Mouse (Mus musculus): Measurements from ENCODE around the gene Iqce. TPM values are rescaled to one million over a fixed set of nuclear protein-coding genes. Genes with fewer than 3 reads are reported as not detected.
A peak's percentile ranks its signal among the peaks of the same experiment; 100 is the strongest.

Gene Iqce
- polyA plus RNA-seq, 1 experiment from 2014 or later, result 18.2 TPM

DNA sequence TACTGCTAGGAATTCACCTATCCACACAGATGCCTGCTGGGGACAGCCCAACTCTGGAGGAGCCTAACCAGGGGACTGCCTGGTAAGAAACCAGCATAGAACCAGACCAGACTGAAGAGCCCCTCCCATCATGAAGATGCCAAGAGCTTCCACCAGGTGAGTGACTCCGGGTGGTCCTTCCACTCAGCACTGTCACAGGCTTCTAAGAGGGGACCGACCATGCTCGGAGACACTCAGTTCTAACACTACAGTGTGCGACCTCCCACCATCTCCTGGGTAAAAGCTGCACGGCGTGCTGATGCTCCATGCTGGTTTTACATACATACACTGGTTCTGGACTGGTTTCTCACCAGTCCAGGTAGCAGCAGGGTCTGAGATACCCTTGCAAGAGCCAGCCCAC is 56.0 kb downstream of the Iqce start:
- no peaks in the 10 kb centered on the region for H3K36me3 ChIP-seq (ENCODE audit: control insufficient read depth, insufficient read depth, low read length)
- peaks cover 48% of the 10 kb centered on the region for H3K4me1 ChIP-seq (ENCODE audit: control insufficient read depth, insufficient read depth, low read length)
- no peak for ATAC-seq
- H3K4me3 ChIP-seq (ENCODE audit: low read length), result no peak overlapping the region
- no peaks in the 10 kb centered on the region for H3K9me3 ChIP-seq (ENCODE audit: control insufficient read depth, low read length)
- WGBS, result 87% methylated on average over 6 of the region's 6 CpGs
- H3K27ac ChIP-seq (ENCODE audit: low read length), result no peak overlapping the region
- peak overlapping the region; percentile 77; the same call in 1 of the 2 replicates for H3K4me2 ChIP-seq (ENCODE audit: low read depth, low read length)
- H3K9ac ChIP-seq (ENCODE audit: low read depth, low read length), result peak overlapping the region; percentile 99
- no peaks in the 10 kb centered on the region for H3K27me3 ChIP-seq (replicated peaks; ENCODE audit: control insufficient read depth, insufficient read depth, low read length)

DNA sequence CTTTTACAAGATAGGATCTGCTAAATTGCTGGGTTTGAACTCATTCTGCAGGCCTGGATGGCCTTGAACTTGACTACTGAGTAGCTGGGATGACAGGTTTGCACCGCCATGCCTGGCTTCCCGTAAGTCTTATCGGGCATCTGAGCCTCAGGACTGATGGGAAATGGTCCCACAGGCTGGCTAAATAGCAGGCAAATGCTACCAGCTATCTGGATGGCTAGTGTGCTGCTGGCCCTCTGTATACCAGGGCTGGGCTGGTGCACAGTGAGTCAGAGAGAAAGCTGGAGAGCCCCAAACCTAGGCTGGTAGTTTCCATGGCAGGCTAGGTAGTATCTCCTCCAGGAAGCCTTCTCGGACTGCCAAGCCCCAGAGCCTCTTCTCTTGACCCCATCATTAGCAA is 56.7 kb downstream of the Iqce start:
- Histone ChIP-seq H3K27ac (ENCODE audit: low read length) (no peak overlapping the region), H3K27me3 (replicated peaks; ENCODE audit: control insufficient read depth, insufficient read depth, low read length) (no peaks in the 10 kb centered on the region), H3K9ac (ENCODE audit: low read depth, low read length) (peak overlapping the region; percentile 6; the same call in 1 of the 2 replicates), H3K4me2 (ENCODE audit: low read depth, low read length) (no peak overlapping the region), H3K9me3 (ENCODE audit: control insufficient read depth, low read length) (no peaks in the 10 kb centered on the region), H3K4me3 (ENCODE audit: low read length) (no peak overlapping the region), H3K36me3 (ENCODE audit: control insufficient read depth, insufficient read depth, low read length) (no peaks in the 10 kb centered on the region), H3K4me1 (ENCODE audit: control insufficient read depth, insufficient read depth, low read length) (peaks cover 51% of the 10 kb centered on the region)
- 89% methylated on average over 4 of the region's 4 CpGs for WGBS
- no peak for ATAC-seq

DNA sequence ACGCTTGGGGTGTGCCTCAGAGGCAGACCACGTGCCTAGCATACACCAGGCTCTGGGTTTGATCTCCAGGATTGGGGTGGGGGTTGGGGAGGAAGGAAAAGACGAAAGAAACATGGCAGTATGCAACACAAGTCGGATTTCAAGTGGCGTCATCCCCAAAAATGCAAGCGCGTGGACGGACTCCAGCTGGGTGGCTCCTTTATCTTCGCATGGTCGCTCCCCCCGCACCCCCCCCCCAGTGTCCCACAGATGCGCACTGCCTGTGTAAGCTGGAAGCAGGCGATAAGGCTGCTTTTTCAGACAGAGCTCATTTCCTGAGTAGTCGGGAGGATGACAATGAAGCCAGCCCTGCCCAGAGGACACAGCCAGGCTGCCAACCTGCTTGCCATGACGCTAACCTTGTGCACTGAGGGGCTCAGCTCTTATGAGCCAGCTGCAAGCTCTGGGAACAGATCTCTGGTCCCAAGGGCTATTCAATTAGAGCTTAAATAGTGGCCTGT is 57.4 kb downstream of the Iqce start:
- no peak overlapping the region for H3K4me2 ChIP-seq (ENCODE audit: low read depth, low read length)
- peak overlapping the region; percentile 12; the same call in 1 of the 2 replicates for H3K9ac ChIP-seq (ENCODE audit: low read depth, low read length)
- ATAC-seq, result no peak
- H3K27me3 ChIP-seq (replicated peaks; ENCODE audit: control insufficient read depth, insufficient read depth, low read length), result no peaks in the 10 kb centered on the region
- no peaks in the 10 kb centered on the region for H3K9me3 ChIP-seq (ENCODE audit: control insufficient read depth, low read length)
- H3K36me3 ChIP-seq (ENCODE audit: control insufficient read depth, insufficient read depth, low read length), result no peaks in the 10 kb centered on the region
- 68% methylated on average over 15 of the region's 15 CpGs for WGBS
- H3K4me1 ChIP-seq (ENCODE audit: control insufficient read depth, insufficient read depth, low read length), result peaks cover 45% of the 10 kb centered on the region
- no peak overlapping the region for H3K27ac ChIP-seq (ENCODE audit: low read length)
- no peak overlapping the region for H3K4me3 ChIP-seq (ENCODE audit: low read length)

DNA sequence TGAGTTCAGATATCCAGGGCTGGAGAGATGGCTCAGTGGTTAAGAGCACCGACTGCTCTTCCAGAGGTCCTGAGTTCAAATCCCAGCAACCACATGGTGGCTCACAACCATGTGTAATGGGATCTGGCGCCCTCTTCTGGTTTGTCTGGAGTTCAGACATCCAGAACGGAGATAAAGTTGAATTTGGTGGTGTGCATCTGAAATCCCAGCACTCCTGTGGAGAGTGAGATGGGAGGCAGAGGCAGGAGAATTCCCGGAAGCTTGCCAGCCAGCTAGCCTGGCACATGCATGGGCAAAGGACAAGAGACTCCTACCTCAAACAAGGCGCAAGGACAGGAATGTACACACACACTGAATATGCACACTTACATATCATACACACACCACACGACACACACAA is 57.9 kb downstream of the Iqce start:
- peaks cover 41% of the 10 kb centered on the region for H3K4me1 ChIP-seq (ENCODE audit: control insufficient read depth, insufficient read depth, low read length)
- no peaks in the 10 kb centered on the region for H3K36me3 ChIP-seq (ENCODE audit: control insufficient read depth, insufficient read depth, low read length)
- no peak overlapping the region for H3K4me3 ChIP-seq (ENCODE audit: low read length)
- H3K27ac ChIP-seq (ENCODE audit: low read length), result no peak overlapping the region
- H3K27me3 ChIP-seq (replicated peaks; ENCODE audit: control insufficient read depth, insufficient read depth, low read length), result no peaks in the 10 kb centered on the region
- ATAC-seq, result no peak
- no peak overlapping the region for H3K9ac ChIP-seq (ENCODE audit: low read depth, low read length)
- no peaks in the 10 kb centered on the region for H3K9me3 ChIP-seq (ENCODE audit: control insufficient read depth, low read length)
- H3K4me2 ChIP-seq (ENCODE audit: low read depth, low read length), result no peak overlapping the region
- WGBS, result 87% methylated on average over 6 of the region's 6 CpGs

DNA sequence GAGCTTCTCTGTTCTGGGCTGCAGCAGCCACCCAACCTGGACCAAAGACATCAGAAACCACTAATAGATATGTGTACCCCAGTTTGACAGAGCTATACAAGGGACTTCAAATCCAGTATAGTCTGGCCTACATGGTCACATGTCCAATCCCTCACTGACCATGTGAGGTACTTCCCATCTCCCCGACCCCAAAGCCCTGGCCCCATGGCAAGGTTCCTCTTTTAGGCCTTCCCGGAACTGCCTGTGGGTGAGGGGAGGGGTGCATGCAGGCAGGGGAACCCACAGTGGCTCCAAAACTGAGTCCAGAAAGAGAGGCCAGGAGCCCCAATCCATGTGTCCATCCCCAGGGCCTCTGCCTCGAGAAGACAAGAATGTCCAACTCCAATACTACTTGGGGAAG is 60.1 kb downstream of the Iqce start:
- no peaks in the 10 kb centered on the region for H3K9me3 ChIP-seq (ENCODE audit: control insufficient read depth, low read length)
- no peak for ATAC-seq
- H3K36me3 ChIP-seq (ENCODE audit: control insufficient read depth, insufficient read depth, low read length), result 0 out of 2 replicates have a peak, but pooled peaks cover 2% of the 10 kb centered on the region
- no peak overlapping the region for H3K4me3 ChIP-seq (ENCODE audit: low read length)
- peaks cover 35% of the 10 kb centered on the region for H3K4me1 ChIP-seq (ENCODE audit: control insufficient read depth, insufficient read depth, low read length)
- WGBS, result 72% methylated on average over 3 of the region's 3 CpGs
- H3K27me3 ChIP-seq (replicated peaks; ENCODE audit: control insufficient read depth, insufficient read depth, low read length), result no peaks in the 10 kb centered on the region
- no peak overlapping the region for H3K27ac ChIP-seq (ENCODE audit: low read length)
- no peak overlapping the region for H3K4me2 ChIP-seq (ENCODE audit: low read depth, low read length)
- no peak overlapping the region for H3K9ac ChIP-seq (ENCODE audit: low read depth, low read length)

DNA sequence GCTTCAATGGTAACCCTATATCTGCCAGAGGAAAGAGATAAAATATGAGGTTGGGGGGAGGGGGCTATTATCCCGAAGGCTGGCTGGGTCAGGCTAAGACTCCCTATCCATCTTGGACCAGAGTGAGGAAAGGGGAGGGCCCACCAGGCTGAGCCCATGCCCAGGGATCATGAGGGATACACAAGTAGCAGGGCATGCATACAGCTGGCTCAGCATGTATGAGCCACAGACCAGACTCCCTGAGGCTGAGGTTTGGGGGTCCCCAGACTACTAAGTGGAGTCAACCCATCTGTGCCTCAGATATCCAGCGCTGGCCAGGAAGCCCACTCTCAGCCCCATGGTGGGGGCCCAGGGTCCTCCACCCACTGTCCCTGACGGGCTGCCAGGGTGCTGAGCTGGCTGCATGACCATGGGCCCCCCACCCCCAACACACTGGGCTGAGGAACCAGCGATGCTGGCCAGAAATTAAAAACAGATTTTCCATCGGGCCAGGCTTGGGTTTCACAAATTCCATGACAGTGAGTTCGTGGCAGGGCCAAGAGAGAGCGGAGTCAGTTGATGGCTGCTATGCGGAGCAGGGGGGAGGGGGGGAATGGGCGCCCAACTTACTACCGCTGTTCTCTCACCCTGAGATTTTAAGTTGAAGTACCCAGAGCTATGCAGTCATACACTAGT is 60.8 kb downstream of the Iqce start:
- Histone ChIP-seq H3K36me3 (ENCODE audit: control insufficient read depth, insufficient read depth, low read length) (0 out of 2 replicates have a peak, but pooled peaks cover 2% of the 10 kb centered on the region), H3K9ac (ENCODE audit: low read depth, low read length) (no peak overlapping the region), H3K4me3 (ENCODE audit: low read length) (no peak overlapping the region), H3K4me2 (ENCODE audit: low read depth, low read length) (no peak overlapping the region), H3K4me1 (ENCODE audit: control insufficient read depth, insufficient read depth, low read length) (peaks cover 28% of the 10 kb centered on the region), H3K9me3 (ENCODE audit: control insufficient read depth, low read length) (no peaks in the 10 kb centered on the region), H3K27me3 (replicated peaks; ENCODE audit: control insufficient read depth, insufficient read depth, low read length) (no peaks in the 10 kb centered on the region), H3K27ac (ENCODE audit: low read length) (peak overlapping the region; percentile 21)
- peak; percentile 14; the same call in 1 of the 2 replicates for ATAC-seq
- 58% methylated on average over 10 of the region's 10 CpGs for WGBS

DNA sequence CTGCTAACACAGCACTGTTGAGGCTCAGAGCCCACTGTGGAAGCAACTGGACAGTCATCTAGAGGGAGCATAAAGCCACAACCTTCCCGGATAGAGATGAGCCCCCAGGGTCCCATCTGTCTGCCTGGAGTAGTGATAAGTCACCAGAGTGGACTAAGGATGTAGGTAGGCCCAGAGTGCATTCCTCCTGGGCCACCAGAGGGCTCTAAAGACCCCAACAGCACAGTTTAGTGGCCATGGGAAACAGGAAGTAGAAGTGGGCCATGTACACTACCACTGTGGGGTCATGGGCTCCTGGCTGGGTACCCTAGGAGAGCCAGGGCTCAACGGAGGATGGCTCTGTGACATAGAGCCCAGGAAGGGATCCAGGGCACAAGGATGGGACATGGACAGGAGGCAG is 61.4 kb downstream of the Iqce start:
- WGBS, result 74% methylated on average over 2 of the region's 2 CpGs
- peak overlapping the region; percentile 21; the same call in 1 of the 2 replicates for H3K27ac ChIP-seq (ENCODE audit: low read length)

DNA sequence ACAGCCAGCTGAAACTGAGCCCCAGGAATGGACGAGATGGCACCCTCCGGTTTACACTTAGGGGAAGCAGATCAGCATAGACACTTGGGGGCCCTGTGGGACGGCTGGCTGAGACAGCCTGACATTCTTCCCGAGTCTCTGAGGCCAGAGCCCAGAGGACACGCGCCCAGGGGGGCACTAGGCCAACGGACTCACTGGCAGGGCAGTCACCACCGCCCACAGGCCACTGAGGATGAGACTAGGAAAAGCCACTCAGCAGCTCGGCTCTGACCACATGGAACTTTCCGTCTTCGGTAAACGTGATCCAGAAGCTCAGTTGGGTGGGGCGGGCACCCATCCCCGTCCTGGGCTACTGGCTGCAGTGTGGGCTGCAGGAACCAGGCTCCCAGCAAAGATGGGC is 62.3 kb downstream of the Iqce start:
- WGBS, result 85% methylated on average over 14 of the region's 14 CpGs
- 0 out of 2 replicates have a peak overlapping the region, but pooled peaks have one; percentile 4 for H3K9ac ChIP-seq (ENCODE audit: low read depth, low read length)
- no peaks in the 10 kb centered on the region for H3K9me3 ChIP-seq (ENCODE audit: control insufficient read depth, low read length)
- H3K36me3 ChIP-seq (ENCODE audit: control insufficient read depth, insufficient read depth, low read length), result peaks cover 9% of the 10 kb centered on the region
- H3K4me2 ChIP-seq (ENCODE audit: low read depth, low read length), result no peak overlapping the region
- ATAC-seq, result no peak
- H3K27me3 ChIP-seq (replicated peaks; ENCODE audit: control insufficient read depth, insufficient read depth, low read length), result no peaks in the 10 kb centered on the region
- no peak overlapping the region for H3K27ac ChIP-seq (ENCODE audit: low read length)
- no peak overlapping the region for H3K4me3 ChIP-seq (ENCODE audit: low read length)
- peaks cover 13% of the 10 kb centered on the region for H3K4me1 ChIP-seq (ENCODE audit: control insufficient read depth, insufficient read depth, low read length)

More for the DNA sequence above, 61.4 kb downstream of the Iqce start:
- ATAC-seq, result no peak
- Histone ChIP-seq H3K4me3 (ENCODE audit: low read length) (no peak overlapping the region), H3K27me3 (replicated peaks; ENCODE audit: control insufficient read depth, insufficient read depth, low read length) (no peaks in the 10 kb centered on the region), H3K4me1 (ENCODE audit: control insufficient read depth, insufficient read depth, low read length) (peaks cover 22% of the 10 kb centered on the region), H3K9ac (ENCODE audit: low read depth, low read length) (no peak overlapping the region), H3K36me3 (ENCODE audit: control insufficient read depth, insufficient read depth, low read length) (peaks cover 2% of the 10 kb centered on the region; the same call in 1 of the 2 replicates), H3K9me3 (ENCODE audit: control insufficient read depth, low read length) (no peaks in the 10 kb centered on the region), H3K4me2 (ENCODE audit: low read depth, low read length) (no peak overlapping the region)

DNA sequence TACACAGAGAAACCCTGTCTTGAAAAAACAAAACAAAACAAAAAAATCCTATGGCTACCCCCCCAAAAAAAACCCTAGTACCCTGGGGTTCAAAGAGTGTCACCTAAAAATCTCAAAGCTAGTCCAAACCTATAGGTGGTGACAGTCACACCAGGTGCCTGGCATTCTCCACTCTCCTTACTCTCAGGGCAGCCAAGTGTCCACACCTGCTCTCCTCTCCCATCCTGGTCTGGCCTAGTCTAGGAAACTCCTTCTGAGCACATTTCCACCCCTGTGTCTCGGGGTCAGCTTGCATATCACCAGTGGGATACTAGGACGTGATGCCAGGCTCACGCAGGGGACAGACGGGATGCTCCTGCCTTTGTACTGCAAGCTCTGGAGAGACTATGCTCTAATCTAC is 62.9 kb downstream of the Iqce start:
- no peaks in the 10 kb centered on the region for H3K27me3 ChIP-seq (replicated peaks; ENCODE audit: control insufficient read depth, insufficient read depth, low read length)
- no peak for ATAC-seq
- 0 out of 2 replicates have a peak overlapping the region, but pooled peaks have one; percentile 3 for H3K9ac ChIP-seq (ENCODE audit: low read depth, low read length)
- 86% methylated on average over 4 of the region's 4 CpGs for WGBS
- H3K27ac ChIP-seq (ENCODE audit: low read length), result no peak overlapping the region
- no peak overlapping the region for H3K4me2 ChIP-seq (ENCODE audit: low read depth, low read length)
- peaks cover 10% of the 10 kb centered on the region for H3K36me3 ChIP-seq (ENCODE audit: control insufficient read depth, insufficient read depth, low read length)
- H3K9me3 ChIP-seq (ENCODE audit: control insufficient read depth, low read length), result no peaks in the 10 kb centered on the region
- peaks cover 11% of the 10 kb centered on the region for H3K4me1 ChIP-seq (ENCODE audit: control insufficient read depth, insufficient read depth, low read length)
- H3K4me3 ChIP-seq (ENCODE audit: low read length), result no peak overlapping the region

All from intestine, embryonic 16.5 days (tissue).